ENCODE assay signal across 24 mouse cellular contexts in genomic region chr10:71308199-71308598, GRCm38 (mm10). TPM values are rescaled to one million over a fixed set of nuclear protein-coding genes. Genes with fewer than 3 reads are reported as not detected.
A peak's percentile ranks its signal among the peaks of the same experiment; 100 is the strongest.
DNase-seq lines count a peak whose midpoint lies in the region; ATAC-seq lines count a peak whose summit lies in the region.
"Had no signal": no experiment of that assay in that cellular context is flagged by ENCODE, and none has a peak within 500 bp of the region (broad histone marks: within the 10 kb centered on the region; RNA-seq: fewer than 3 reads in every experiment).

No protein-coding gene starts in this region.

- no peaks in the 10 kb centered on the region for H3K9me3 ChIP-seq in heart, embryonic 10.5 days
- H3K9me3 ChIP-seq: heart, embryonic 13.5 days; kidney, embryonic 15.5 days; limb, embryonic 10.5 days; neural tube, embryonic 15.5 days; stomach, embryonic 15.5 days had no signal

- DNase-seq in heart, embryonic 10.5 days (ENCODE audit: low spot score), result peak; percentile 66
- no peak for DNase-seq in heart, adult 18-20 months
- DNase-seq in A20 (ENCODE audit: low read depth, low spot score) (peak; percentile 12), ZHBTc4 (ENCODE audit: low read depth, low spot score) (peak; percentile 82)
- no peak for DNase-seq in frontal cortex, postnatal 10 days (ENCODE audit: low spot score in 2 of 2)
- no peak for DNase-seq in left cerebral cortex, adult 9 months (ENCODE audit: low spot score in 2 of 2)
- DNase-seq: adrenal gland, adult 2 months; cerebellum, adult 8-10 months; gastrocnemius, postnatal 10 days; heart, postnatal 14 days; layer of hippocampus, adult 9-11 months; lung, embryonic 14.5 days; lung, postnatal 4 days; thymus, adult 2 months; thymus, postnatal 4 days had no signal

- H3K36me3 ChIP-seq in heart, embryonic 10.5 days, result no peaks in the 10 kb centered on the region
- H3K36me3 ChIP-seq: heart, embryonic 13.5 days; kidney, embryonic 15.5 days; limb, embryonic 10.5 days; neural tube, embryonic 15.5 days; stomach, embryonic 15.5 days had no signal

- 0 out of 2 replicates have a peak, but pooled peaks cover 3% of the 10 kb centered on the region for H3K4me1 ChIP-seq in heart, embryonic 10.5 days
- H3K4me1 ChIP-seq: heart, embryonic 13.5 days; limb, embryonic 10.5 days; neural tube, embryonic 15.5 days; stomach, embryonic 15.5 days had no signal

- peak; percentile 63 for ATAC-seq in megakaryocyte progenitor cell, adult 5-6 weeks (replicated peaks; ENCODE audit: poor library complexity)
- ATAC-seq: forebrain, embryonic 14.5 days; hindbrain, postnatal 0 days; intestine, postnatal 0 days had no signal

- no peaks in the 10 kb centered on the region for H3K27me3 ChIP-seq in heart, embryonic 10.5 days (ENCODE audit: insufficient read depth, poor library complexity, severe bottlenecking)
- H3K27me3 ChIP-seq: heart, embryonic 13.5 days; kidney, embryonic 15.5 days; neural tube, embryonic 15.5 days; stomach, embryonic 15.5 days had no signal

- H3K4me3 ChIP-seq in heart, embryonic 10.5 days, result no peak overlapping the region
- H3K4me3 ChIP-seq: heart, embryonic 13.5 days; kidney, embryonic 15.5 days; limb, embryonic 10.5 days; neural tube, embryonic 15.5 days; stomach, embryonic 15.5 days had no signal

- H3K27ac ChIP-seq in heart, embryonic 10.5 days, result no peak overlapping the region
- H3K27ac ChIP-seq: heart, embryonic 13.5 days; hindbrain, postnatal 0 days; kidney, embryonic 15.5 days; limb, embryonic 10.5 days; neural tube, embryonic 15.5 days; stomach, embryonic 15.5 days had no signal

- 89% methylated on average over 5 of the region's 5 CpGs for WGBS in heart, embryonic 10.5 days

RNA-seq across cellular contexts. Expression of gene Ube2d1, which starts 23.1 kb away (rescaled TPM):
- 59.7 and 65.2 TPM in 2 replicates for polyA plus RNA-seq in heart, embryonic 10.5 days (2016; fragmentation: Nextera tagmentation; extraction: Ambion mirVana)
- 10 to 100 TPM; 39.5 to 41.9 TPM for total RNA-seq in heart, adult 18-20 months (2021)
- 64.9 and 65.5 TPM in 2 replicates for total RNA-seq in megakaryocyte progenitor cell, adult 5-6 weeks (2015)
- 9.7 and 10.5 TPM in 2 replicates for total RNA-seq in megakaryocyte progenitor cell, adult 5-6 weeks (2017)

RNA-seq across cellular contexts. Expression of gene Cisd1, which starts 36.6 kb away (rescaled TPM):
- polyA plus RNA-seq in heart, embryonic 10.5 days (2016; fragmentation: Nextera tagmentation; extraction: Ambion mirVana), result 127 and 162 TPM in 2 replicates
- 100 to 1,000 TPM; 349 to 364 TPM for total RNA-seq in heart, adult 18-20 months (2021)
- total RNA-seq in megakaryocyte progenitor cell, adult 5-6 weeks (2015), result 32.8 and 36.6 TPM in 2 replicates
- total RNA-seq in megakaryocyte progenitor cell, adult 5-6 weeks (2017), result 14.7 and 15.4 TPM in 2 replicates

RNA-seq across cellular contexts. Expression of gene Ipmk, which starts 39.4 kb away (rescaled TPM):
- 10.6 and 11.7 TPM in 2 replicates for polyA plus RNA-seq in heart, embryonic 10.5 days (2016; fragmentation: Nextera tagmentation; extraction: Ambion mirVana)
- total RNA-seq in heart, adult 18-20 months (2021), result 10 to 100 TPM; 15.0 to 16.7 TPM
- 25.7 and 26.0 TPM in 2 replicates for total RNA-seq in megakaryocyte progenitor cell, adult 5-6 weeks (2015)
- 24.8 and 25.4 TPM in 2 replicates for total RNA-seq in megakaryocyte progenitor cell, adult 5-6 weeks (2017)

Comparison
In these comparisons a context has a peak if more than half of its experiments do, and no peak if none do; other contexts are left out.
1. DNase-seq: peak in heart, embryonic 10.5 days (single experiment), A20 (single experiment) and ZHBTc4 (single experiment); none in heart, adult 18-20 months (0 of 2), frontal cortex, postnatal 10 days (0 of 2) and left cerebral cortex, adult 9 months (0 of 2).
2. RNA of gene Cisd1, which starts 36.6 kb away (total RNA-seq): 349 to 364 TPM in heart, adult 18-20 months; 14.7 to 36.6 TPM in megakaryocyte progenitor cell, adult 5-6 weeks; every median in the first group is over 4 times any median in the second.